Mouse (Mus musculus) olfactory bulb, adult 2 months (tissue): ENCODE measurements at regions not wholly inside any gene's neighbourhood (a gene's known extent, or its start where the extent isn't known, plus 50 kb on each side); places are given as distances from the start of the nearest gene placed in this dataset.

Source experiments
- CTCF ChIP-seq: fragments of 200-500 bp; IDR thresholded peaks from 2 replicates; pipeline ENCODE4 v1.5.1; 2012; ENCODE audit warnings: low read depth, mild to moderate bottlenecking, low read length, moderate library complexity; ENCODE audit not compliant: insufficient read depth
- POLR2A ChIP-seq: fragments of 200-500 bp; IDR thresholded peaks from 2 replicates; pipeline ENCODE4 v1.6.1; 2012; ENCODE audit warnings: mild to moderate bottlenecking, low read depth, low read length, moderate library complexity; ENCODE audit not compliant: insufficient read depth

- no peak for TF ChIP-seq POLR2A
- no peak for TF ChIP-seq CTCF
Observed at GRCm38 (mm10) chr16:56396586-56396985, 81.1 kb upstream of the Abi3bp start.
